Mouse (Mus musculus): ENCODE measurements around the gene Arl6ip5. TPM values are rescaled to one million over a fixed set of nuclear protein-coding genes. Genes with fewer than 3 reads are reported as not detected.

Arl6ip5 gene
- total and polyA plus RNA-seq, 2 experiments: 25.3 to 27.8 TPM

DNA sequence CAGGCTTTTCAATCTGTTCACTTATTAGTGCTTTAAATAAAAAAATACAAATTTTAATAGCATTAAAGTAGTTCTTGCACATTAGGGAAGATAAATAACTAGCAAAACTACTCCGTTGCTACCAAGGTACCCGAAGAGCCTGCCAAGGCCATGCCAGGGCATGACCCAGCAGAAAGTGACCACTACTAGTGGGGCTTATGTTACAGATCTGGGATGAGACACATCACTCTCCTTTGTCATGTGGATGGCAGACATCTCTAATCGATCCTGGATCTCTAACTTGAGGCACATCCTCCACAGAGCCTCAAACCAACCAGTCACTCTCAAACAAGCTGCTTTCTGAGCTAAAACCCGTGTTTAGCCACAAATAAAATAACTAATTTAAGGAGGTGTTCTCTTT is 56.2 kb downstream of the Arl6ip5 start:
- TF ChIP-seq POLR2A (IDR thresholded peaks at IDR 0.05; ENCODE audit: extremely low read depth, insufficient read depth, low read length) (no peak), CTCF (IDR thresholded peaks at IDR 0.05; ENCODE audit: low read depth, low read length) (no peak)
- no peaks in the 10 kb centered on the region for H3K36me3 ChIP-seq (ENCODE audit: control insufficient read depth, insufficient read depth, low read length)
- peak overlapping the region; percentile 69 for H3K27ac ChIP-seq (replicated peaks; ENCODE audit: insufficient read depth, low read depth, low read length)
- no peak for DNase-seq (ENCODE audit: extremely low read depth, low read depth, low spot score)
- no peak overlapping the region for H3K4me3 ChIP-seq (ENCODE audit: insufficient read depth, low read depth, low read length)
- 47% methylated on average over 4 of the region's 4 CpGs for WGBS
- no peaks in the 10 kb centered on the region for H3K79me2 ChIP-seq (ENCODE audit: control insufficient read depth, insufficient read depth, low read length)
- H3K9ac ChIP-seq (ENCODE audit: low read depth, low read length): no peak overlapping the region
- no peaks in the 10 kb centered on the region for H3K27me3 ChIP-seq (ENCODE audit: control insufficient read depth, insufficient read depth, low read length)
- peaks cover 32% of the 10 kb centered on the region for H3K4me1 ChIP-seq (ENCODE audit: control insufficient read depth, insufficient read depth, low read length)

DNA sequence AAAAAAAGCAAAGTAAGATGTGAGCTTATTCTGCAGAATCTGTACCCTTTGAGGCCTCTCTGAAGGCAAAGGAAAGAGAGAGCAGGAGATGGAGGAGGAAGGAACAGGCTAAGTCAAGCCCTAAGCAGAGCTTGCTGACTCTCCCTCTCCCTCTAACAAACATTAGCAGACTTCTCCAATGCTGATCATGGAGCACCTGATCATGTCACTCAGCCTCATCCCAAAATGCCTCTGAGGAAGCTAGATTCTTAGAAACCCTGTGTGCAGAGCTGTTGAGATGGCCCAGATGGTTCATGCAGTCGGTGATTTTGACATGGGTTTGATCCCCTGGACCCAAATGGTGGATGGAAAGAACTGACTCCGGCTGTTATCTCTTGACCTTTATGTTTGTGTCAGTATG is 56.6 kb downstream of the Arl6ip5 start:
- no peak for DNase-seq (ENCODE audit: extremely low read depth, low read depth, low spot score)
- Histone ChIP-seq H3K9ac (ENCODE audit: low read depth, low read length) (no peak overlapping the region), H3K36me3 (ENCODE audit: control insufficient read depth, insufficient read depth, low read length) (no peaks in the 10 kb centered on the region), H3K4me1 (ENCODE audit: control insufficient read depth, insufficient read depth, low read length) (peaks cover 30% of the 10 kb centered on the region), H3K27me3 (ENCODE audit: control insufficient read depth, insufficient read depth, low read length) (no peaks in the 10 kb centered on the region), H3K4me3 (ENCODE audit: insufficient read depth, low read depth, low read length) (no peak overlapping the region), H3K27ac (replicated peaks; ENCODE audit: insufficient read depth, low read depth, low read length) (peak overlapping the region; percentile 70), H3K79me2 (ENCODE audit: control insufficient read depth, insufficient read depth, low read length) (no peaks in the 10 kb centered on the region)
- TF ChIP-seq CTCF (IDR thresholded peaks at IDR 0.05; ENCODE audit: low read depth, low read length) (no peak), POLR2A (IDR thresholded peaks at IDR 0.05; ENCODE audit: extremely low read depth, insufficient read depth, low read length) (no peak)
- 98% methylated on average over 2 of the region's 2 CpGs for WGBS

DNA sequence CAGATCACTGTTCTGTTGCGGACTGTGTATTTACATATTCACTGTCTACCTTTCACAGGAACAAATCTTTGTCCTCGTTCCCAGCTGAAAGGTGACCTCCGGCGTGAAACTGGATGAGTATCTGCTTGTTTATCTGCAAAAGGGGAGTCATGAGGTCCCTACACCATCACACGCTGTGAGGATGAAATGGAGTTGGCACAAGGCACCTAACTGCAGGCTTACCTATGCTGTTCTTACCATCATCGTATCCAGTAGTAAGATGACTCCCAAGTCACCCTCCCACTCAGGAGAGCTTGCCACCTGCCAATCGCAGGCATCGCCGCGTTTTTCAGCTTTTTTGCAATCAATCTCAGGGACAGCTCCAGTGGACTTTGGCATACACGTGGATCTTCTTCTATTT is 59.1 kb downstream of the Arl6ip5 start:
- peak overlapping the region; percentile 96 for H3K27ac ChIP-seq (replicated peaks; ENCODE audit: insufficient read depth, low read depth, low read length)
- peaks cover 23% of the 10 kb centered on the region for H3K4me1 ChIP-seq (ENCODE audit: control insufficient read depth, insufficient read depth, low read length)
- no peaks in the 10 kb centered on the region for H3K27me3 ChIP-seq (ENCODE audit: control insufficient read depth, insufficient read depth, low read length)
- H3K9ac ChIP-seq (ENCODE audit: low read depth, low read length): no peak overlapping the region
- no peak overlapping the region for H3K4me3 ChIP-seq (ENCODE audit: insufficient read depth, low read depth, low read length)
- no peaks in the 10 kb centered on the region for H3K79me2 ChIP-seq (ENCODE audit: control insufficient read depth, insufficient read depth, low read length)
- TF ChIP-seq CTCF (IDR thresholded peaks at IDR 0.05; ENCODE audit: low read depth, low read length): no peak
- TF ChIP-seq POLR2A (IDR thresholded peaks at IDR 0.05; ENCODE audit: extremely low read depth, insufficient read depth, low read length): no peak
- 24% methylated on average over 11 of the region's 11 CpGs for WGBS
- no peaks in the 10 kb centered on the region for H3K36me3 ChIP-seq (ENCODE audit: control insufficient read depth, insufficient read depth, low read length)
- DNase-seq (ENCODE audit: extremely low read depth, low read depth, low spot score): peak; percentile 100

DNA sequence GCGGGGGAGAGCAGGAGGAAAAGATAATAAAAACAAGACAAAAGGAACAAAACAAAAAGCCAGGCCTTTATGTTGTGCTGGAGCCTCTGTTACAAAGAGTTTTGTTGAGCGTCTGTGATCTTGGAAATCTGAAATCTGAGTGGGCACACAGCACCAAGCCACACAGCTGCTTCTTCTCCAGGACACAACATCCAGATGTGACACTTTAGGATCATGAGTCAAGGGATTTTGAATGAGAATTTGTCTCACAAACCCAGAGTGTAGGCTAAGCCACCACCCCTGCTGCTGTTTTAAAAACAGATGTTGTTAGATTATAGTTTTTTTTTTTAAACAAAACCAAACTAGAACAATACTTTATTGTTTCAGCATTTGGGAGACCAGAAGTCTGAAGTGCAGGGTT is 61.9 kb downstream of the Arl6ip5 start:
- WGBS: 99% methylated on average over 2 of the region's 2 CpGs
- no peaks in the 10 kb centered on the region for H3K79me2 ChIP-seq (ENCODE audit: control insufficient read depth, insufficient read depth, low read length)
- DNase-seq (ENCODE audit: extremely low read depth, low read depth, low spot score): no peak
- TF ChIP-seq CTCF (IDR thresholded peaks at IDR 0.05; ENCODE audit: low read depth, low read length): no peak
- H3K27ac ChIP-seq (replicated peaks; ENCODE audit: insufficient read depth, low read depth, low read length): no peak overlapping the region
- H3K4me3 ChIP-seq (ENCODE audit: insufficient read depth, low read depth, low read length): no peak overlapping the region
- H3K27me3 ChIP-seq (ENCODE audit: control insufficient read depth, insufficient read depth, low read length): no peaks in the 10 kb centered on the region
- H3K9ac ChIP-seq (ENCODE audit: low read depth, low read length): no peak overlapping the region
- no peaks in the 10 kb centered on the region for H3K36me3 ChIP-seq (ENCODE audit: control insufficient read depth, insufficient read depth, low read length)
- peaks cover 28% of the 10 kb centered on the region for H3K4me1 ChIP-seq (ENCODE audit: control insufficient read depth, insufficient read depth, low read length)

DNA sequence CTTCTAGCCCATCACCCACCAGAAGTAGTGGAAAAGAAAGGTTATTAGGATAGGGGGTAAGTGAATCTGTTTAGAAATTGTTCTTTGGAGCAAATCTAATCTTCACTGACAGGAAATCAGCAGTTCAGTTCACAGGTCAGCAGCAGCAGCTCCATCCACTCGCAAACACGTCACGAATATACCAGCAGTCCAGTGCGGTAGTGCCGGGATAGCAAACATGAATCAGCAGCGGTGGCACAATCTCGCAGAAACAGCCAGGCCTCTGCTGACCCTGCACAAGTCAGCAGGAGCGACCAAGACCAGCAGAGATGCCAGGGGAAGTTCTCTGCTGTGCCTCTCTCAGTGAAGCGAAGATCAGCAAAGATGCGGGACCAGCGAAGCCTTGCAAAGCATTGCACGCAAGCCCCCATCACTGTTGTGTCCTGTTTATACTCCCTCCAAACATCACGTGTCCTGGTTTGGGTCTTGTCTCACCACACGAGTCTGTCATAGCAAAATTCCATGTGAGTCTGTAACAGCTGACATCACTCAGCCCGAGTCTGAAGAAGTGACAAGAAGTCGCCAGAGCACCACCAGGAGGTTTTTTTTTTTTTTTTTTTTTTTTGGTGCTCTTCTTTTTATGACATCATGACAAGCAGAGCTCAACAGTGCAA is 62.7 kb downstream of the Arl6ip5 start:
- Histone ChIP-seq H3K79me2 (ENCODE audit: control insufficient read depth, insufficient read depth, low read length) (no peaks in the 10 kb centered on the region), H3K36me3 (ENCODE audit: control insufficient read depth, insufficient read depth, low read length) (no peaks in the 10 kb centered on the region), H3K27ac (replicated peaks; ENCODE audit: insufficient read depth, low read depth, low read length) (no peak overlapping the region), H3K4me3 (ENCODE audit: insufficient read depth, low read depth, low read length) (no peak overlapping the region), H3K27me3 (ENCODE audit: control insufficient read depth, insufficient read depth, low read length) (no peaks in the 10 kb centered on the region), H3K4me1 (ENCODE audit: control insufficient read depth, insufficient read depth, low read length) (peaks cover 24% of the 10 kb centered on the region), H3K9ac (ENCODE audit: low read depth, low read length) (no peak overlapping the region)
- DNase-seq (ENCODE audit: extremely low read depth, low read depth, low spot score): no peak
- WGBS: 79% methylated on average over 16 of the region's 16 CpGs
- no peak for TF ChIP-seq POLR2A (IDR thresholded peaks at IDR 0.05; ENCODE audit: extremely low read depth, insufficient read depth, low read length)
- TF ChIP-seq CTCF (IDR thresholded peaks at IDR 0.05; ENCODE audit: low read depth, low read length): no peak

DNA sequence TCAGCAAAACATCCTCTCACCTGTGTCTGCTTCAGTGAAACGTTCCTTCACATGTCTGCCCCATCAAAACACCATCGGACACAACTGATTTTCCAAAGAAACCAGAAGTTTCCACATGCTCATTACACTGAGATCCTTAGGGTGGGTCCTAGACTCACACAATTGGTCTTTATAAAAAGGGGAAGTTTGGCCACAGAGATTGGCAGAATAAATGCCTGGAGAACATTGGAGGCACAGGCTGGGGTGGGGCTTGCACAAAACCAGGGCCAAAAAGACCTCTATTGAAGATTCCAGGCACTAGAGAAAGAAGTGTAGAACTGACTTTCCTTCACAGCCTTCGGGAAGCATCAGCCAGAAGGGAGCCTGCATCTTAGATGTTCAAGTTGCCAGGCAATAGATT is 63.3 kb downstream of the Arl6ip5 start:
- 85% methylated on average over 3 of the region's 3 CpGs for WGBS
- H3K27ac ChIP-seq (replicated peaks; ENCODE audit: insufficient read depth, low read depth, low read length): no peak overlapping the region
- no peaks in the 10 kb centered on the region for H3K79me2 ChIP-seq (ENCODE audit: control insufficient read depth, insufficient read depth, low read length)

More for the DNA sequence above, 63.3 kb downstream of the Arl6ip5 start:
- H3K9ac ChIP-seq (ENCODE audit: low read depth, low read length): no peak overlapping the region
- H3K27me3 ChIP-seq (ENCODE audit: control insufficient read depth, insufficient read depth, low read length): no peaks in the 10 kb centered on the region
- DNase-seq (ENCODE audit: extremely low read depth, low read depth, low spot score): no peak
- H3K4me1 ChIP-seq (ENCODE audit: control insufficient read depth, insufficient read depth, low read length): peaks cover 28% of the 10 kb centered on the region
- TF ChIP-seq CTCF (IDR thresholded peaks at IDR 0.05; ENCODE audit: low read depth, low read length): no peak
- no peak for TF ChIP-seq POLR2A (IDR thresholded peaks at IDR 0.05; ENCODE audit: extremely low read depth, insufficient read depth, low read length)
- H3K36me3 ChIP-seq (ENCODE audit: control insufficient read depth, insufficient read depth, low read length): no peaks in the 10 kb centered on the region
- no peak overlapping the region for H3K4me3 ChIP-seq (ENCODE audit: insufficient read depth, low read depth, low read length)
